Mouse (Mus musculus) neutrophil, adult 65 days (primary cell): ENCODE measurements around the gene Itga2b. TPM values are rescaled to one million over a fixed set of nuclear protein-coding genes. Genes with fewer than 3 reads are reported as not detected.

ENCODE experiments used
- total RNA-seq: library from RNA; stranded (reverse); gene quantifications from 2 replicates; pipeline ENCODE4 v1.2.4, GENCODE M21; 2023

The Itga2b gene
- 8.4 and 17.9 TPM in 2 replicates for total RNA-seq

DNA sequence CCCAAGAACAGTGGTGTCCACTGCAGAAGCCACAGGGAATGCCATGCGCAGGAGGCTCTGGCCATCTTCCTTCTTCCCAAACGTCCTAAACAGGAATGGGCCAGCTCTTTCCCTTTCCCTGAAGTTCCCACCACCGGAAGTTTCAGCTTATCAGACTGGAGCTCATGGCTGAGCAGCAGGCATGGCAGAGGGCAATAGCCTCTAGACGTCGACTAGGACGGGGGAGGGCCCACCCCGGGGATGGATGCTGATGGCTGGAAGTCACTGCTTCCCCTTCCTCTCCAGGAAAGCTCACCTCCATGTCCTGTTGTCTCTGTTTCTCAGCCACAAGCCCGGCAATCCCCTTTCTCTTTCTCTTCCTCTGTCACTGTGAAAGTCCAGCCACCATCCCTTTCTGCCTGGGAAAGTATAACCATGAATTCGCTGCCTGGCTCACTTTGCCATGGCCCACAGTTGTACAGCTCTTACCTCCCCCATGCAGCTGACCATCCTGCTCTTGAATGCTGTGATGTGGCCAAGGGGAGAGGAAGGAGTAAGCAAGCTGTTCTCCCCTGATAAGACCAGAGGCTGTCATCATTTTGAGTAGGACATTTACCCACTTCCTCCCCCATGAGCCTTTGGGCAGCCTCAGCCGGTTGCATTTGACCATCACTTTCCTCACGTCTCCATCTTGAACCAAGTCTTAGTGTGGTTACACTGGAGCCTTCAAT is at the start of gene Itga2b:
Itga2b (minus strand) TSS at position 475 of the 710 bp plus-strand sequence.

DNA sequence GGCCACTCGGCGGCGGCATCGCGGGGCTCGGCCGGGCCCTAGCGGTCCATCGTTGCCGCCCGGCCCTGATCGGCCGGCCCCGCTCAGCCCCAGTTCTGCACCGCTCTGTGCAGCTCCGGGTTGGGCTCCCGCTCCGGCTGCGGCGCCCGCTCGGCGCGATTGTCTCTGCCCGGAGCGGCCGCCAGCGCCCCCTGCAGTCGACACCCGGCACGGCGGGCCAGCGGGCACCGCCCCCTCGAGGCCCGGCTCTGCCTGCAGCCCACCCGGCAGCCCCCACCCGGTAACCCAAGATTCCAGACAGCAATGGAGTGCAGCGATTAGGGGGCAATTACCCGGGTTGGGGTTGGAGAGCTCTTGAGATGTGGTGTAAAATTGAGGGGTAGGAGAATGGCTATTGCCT is 22.4 kb downstream of the Itga2b start, which contains the start of gene Fam171a2:
Fam171a2 (minus strand) TSS at position 186 of the 400 bp plus-strand sequence.

DNA sequence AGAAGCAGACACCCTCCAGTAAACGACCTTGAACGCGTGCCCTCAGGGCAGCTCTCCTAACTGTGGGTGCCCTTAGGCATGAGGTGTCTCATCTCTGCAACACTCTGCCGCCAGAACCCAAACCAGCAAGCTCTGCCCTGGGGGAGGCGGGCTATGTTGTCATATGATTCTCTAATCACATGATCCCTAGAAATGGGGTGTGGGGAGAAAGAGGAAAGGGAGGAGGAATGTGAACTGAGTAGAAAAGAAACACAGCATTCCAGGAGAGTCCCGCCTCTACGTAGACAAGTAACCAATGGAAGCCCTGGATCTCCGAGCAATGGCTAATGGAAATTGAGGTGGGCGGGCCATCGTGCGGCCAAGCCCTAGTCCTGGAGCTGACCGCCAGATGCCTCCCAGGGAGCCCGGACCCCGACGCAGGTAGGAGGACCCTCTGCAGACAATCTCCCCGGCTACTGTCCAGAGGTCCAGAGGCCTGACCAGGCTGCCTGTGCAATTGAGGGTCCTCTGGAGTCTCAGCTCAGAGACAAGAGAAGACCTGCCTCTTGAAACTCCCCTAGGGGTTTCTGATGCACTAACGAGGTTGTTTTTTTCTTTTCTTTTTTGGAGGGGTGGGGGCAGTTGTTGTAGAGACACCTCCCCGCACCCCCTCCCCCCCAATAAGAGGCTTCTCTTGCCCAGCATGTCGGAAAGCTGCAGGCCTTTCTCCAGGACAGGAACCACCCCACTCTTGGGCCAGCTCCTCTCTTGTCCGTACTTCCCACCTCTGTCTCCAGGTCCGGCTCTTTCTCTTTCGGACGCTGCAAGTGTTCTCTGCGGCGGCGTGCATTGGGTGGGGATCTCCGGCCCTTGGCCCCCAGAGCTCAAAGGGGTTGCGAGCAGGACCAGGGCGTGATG is 39.6 kb downstream of the Itga2b start, which contains the start of gene Grn:
Grn (plus strand) TSS at position 195 of the 897 bp plus-strand sequence.

DNA sequence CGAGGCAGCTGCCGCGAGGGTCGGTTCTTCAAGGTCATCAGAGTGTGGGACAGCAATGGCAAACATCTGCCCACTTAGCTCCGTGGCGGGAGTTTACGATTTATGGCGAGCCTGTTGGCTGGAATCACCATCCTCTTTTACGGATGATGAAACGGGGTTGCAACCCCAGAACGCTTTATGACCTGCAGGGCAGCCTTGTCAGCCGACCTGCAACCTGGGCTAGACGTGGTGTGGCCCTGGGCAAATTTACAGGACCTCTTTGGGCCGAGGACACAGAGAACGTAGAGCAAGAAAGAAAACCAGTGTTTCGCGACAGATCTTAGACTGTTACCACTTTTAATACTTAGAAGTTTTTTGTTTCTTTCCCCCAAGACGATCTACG is 62.1 kb downstream of the Itga2b start, which contains the start of gene Slc25a39:
Slc25a39 (minus strand) TSS at position 113 of the 382 bp plus-strand sequence.

Other genes starting within 250 kb of the Itga2b start
- gene Hdac5, start 240.0 kb downstream of the Itga2b start, total RNA-seq, result 128 and 209 TPM in 2 replicates
- gene BC030867, start 221.2 kb downstream of the Itga2b start, total RNA-seq, result 5.5 and 8.6 TPM in 2 replicates
- not detected in 2 replicates for gene Asb16, start 201.4 kb downstream of the Itga2b start, total RNA-seq
- 50.8 and 64.1 TPM in 2 replicates for gene Tmub2, start 185.2 kb downstream of the Itga2b start, total RNA-seq
- gene Atxn7l3, start 173.5 kb downstream of the Itga2b start, total RNA-seq, result 63.5 and 84.5 TPM in 2 replicates
- gene Ubtf, start 150.4 kb downstream of the Itga2b start, total RNA-seq, result 55.7 and 64.3 TPM in 2 replicates
- gene Slc4a1, start 103.9 kb downstream of the Itga2b start, total RNA-seq, result 3.9 and 13.2 TPM in 2 replicates
- gene Rundc3a, start 76.7 kb downstream of the Itga2b start, total RNA-seq, result not detected in 2 replicates
- gene Slc25a39, start 62.2 kb downstream of the Itga2b start, total RNA-seq, result 38.0 and 43.1 TPM in 2 replicates
- gene Grn, start 39.8 kb downstream of the Itga2b start, total RNA-seq, result 281 and 343 TPM in 2 replicates
- gene Fam171a2, start 22.4 kb downstream of the Itga2b start, total RNA-seq, result not detected in 2 replicates
- gene Gpatch8, start 86.3 kb upstream of the Itga2b start, total RNA-seq, result 28.0 and 36.0 TPM in 2 replicates
- gene Gm11627, start 109.3 kb upstream of the Itga2b start, total RNA-seq, result not detected in 2 replicates
- not detected in 2 replicates for gene Fzd2, start 134.3 kb upstream of the Itga2b start, total RNA-seq
- gene Meioc, start 193.6 kb upstream of the Itga2b start, total RNA-seq, result not detected in 2 replicates
- gene Ccdc43, start 227.7 kb upstream of the Itga2b start, total RNA-seq, result 9.4 and 13.0 TPM in 2 replicates